Comparison of ENCODE assay signal across 13 mouse cellular contexts in the genomic region with DNA sequence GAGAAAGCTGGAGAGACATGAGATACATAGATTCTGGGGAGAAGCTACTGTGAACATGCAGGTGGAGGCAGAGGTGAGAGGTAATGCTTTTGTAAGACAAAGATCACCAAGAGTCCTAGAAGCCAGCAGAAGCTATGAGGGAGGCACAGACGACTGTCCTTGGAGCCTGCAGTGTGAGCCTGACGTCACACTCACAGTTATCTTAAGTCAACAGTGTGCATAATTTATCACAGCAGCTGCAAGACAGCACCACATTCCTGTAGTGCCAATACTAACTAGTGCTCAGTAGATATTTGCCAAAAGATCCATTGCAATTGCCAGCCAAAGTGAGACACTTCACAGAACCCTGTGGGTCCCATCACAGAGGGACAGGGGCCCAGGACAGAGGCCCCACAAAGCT.
DNase-seq lines count a peak whose midpoint lies in the region; ATAC-seq and TF ChIP-seq lines count a peak whose summit lies in the region.
"Had no signal": no experiment of that assay in that cellular context is flagged by ENCODE, and none has a peak within 500 bp of the region (broad histone marks: within the 10 kb centered on the region; RNA-seq: fewer than 3 reads in every experiment).

No protein-coding gene starts in this region.

- no peak overlapping the region for H3K9ac ChIP-seq in heart, embryonic 12.5 days
- H3K9ac ChIP-seq in MEL (ENCODE audit: control insufficient read depth, low read depth, low read length, poor library complexity, severe bottlenecking): no peak overlapping the region
- no peak overlapping the region for H3K9ac ChIP-seq in liver, embryonic 15.5 days

- TF ChIP-seq POLR2A in MEL (IDR thresholded peaks at IDR 0.05; ENCODE audit: control insufficient read depth in 1 of 2, insufficient read depth in 1 of 2, low read depth in 1 of 2, low read length in 2 of 2, poor library complexity in 1 of 2): no peak

- no peak for DNase-seq in heart, postnatal 4 days
- DNase-seq in MEL (ENCODE audit: low read depth, low spot score): peak; percentile 12
- DNase-seq in brain, adult 2 months (ENCODE audit: low read depth, low spot score): peak; percentile 54
- DNase-seq in cerebellum, adult 9-10 months: no peak
- no peak for DNase-seq in thymus, postnatal 4 days
- no peak for DNase-seq in kidney, adult 18-20 months
- DNase-seq: heart, adult 2 months; kidney, postnatal 4 days; lung, postnatal 36 days had no signal

- H3K4me1 ChIP-seq in heart, embryonic 12.5 days (replicated peaks): peaks cover 26% of the 10 kb centered on the region
- no peaks in the 10 kb centered on the region for H3K4me1 ChIP-seq in MEL (ENCODE audit: control insufficient read depth in 1 of 2, insufficient read depth in 2 of 2, low read length in 2 of 2)
- H3K4me1 ChIP-seq in liver, embryonic 15.5 days (replicated peaks): peaks cover 21% of the 10 kb centered on the region; the same call in 1 of the 2 replicates

- TF ChIP-seq EP300 in MEL (IDR thresholded peaks at IDR 0.05; ENCODE audit: low read depth in 1 of 2, low read length in 2 of 2): no peak

- ATAC-seq in heart, embryonic 12.5 days (ENCODE audit: insufficient number of reproducible peaks, low FRiP score): peak; percentile 44; the same call in 1 of the 2 replicates
- ATAC-seq in liver, embryonic 15.5 days (ENCODE audit: insufficient read depth): peak; percentile 70
- ATAC-seq: activated CD4-positive, CD25-positive, alpha-beta regulatory T cell, adult 4 months; hindbrain, embryonic 16.5 days had no signal

- H3K9me3 ChIP-seq in heart, embryonic 12.5 days (replicated peaks): no peaks in the 10 kb centered on the region
- no peaks in the 10 kb centered on the region for H3K9me3 ChIP-seq in MEL (replicated peaks; ENCODE audit: insufficient read depth, low read length)
- H3K9me3 ChIP-seq in liver, embryonic 15.5 days (replicated peaks): no peaks in the 10 kb centered on the region

- H3K36me3 ChIP-seq in heart, embryonic 12.5 days: no peaks in the 10 kb centered on the region
- H3K36me3 ChIP-seq in MEL (ENCODE audit: control insufficient read depth in 1 of 2, insufficient read depth in 2 of 2, low read length in 2 of 2): no peaks in the 10 kb centered on the region
- no peaks in the 10 kb centered on the region for H3K36me3 ChIP-seq in liver, embryonic 15.5 days (replicated peaks)

- H3K4me2 ChIP-seq in heart, embryonic 12.5 days: no peak overlapping the region
- H3K4me2 ChIP-seq in liver, embryonic 15.5 days: peak overlapping the region; percentile 30; the same call in 1 of the 2 replicates

- WGBS in heart, embryonic 12.5 days: 8% methylated on average over 2 of the region's 2 CpGs
- WGBS in liver, embryonic 15.5 days (ENCODE audit: insufficient replicate concordance): 8% methylated on average over 2 of the region's 2 CpGs

- no peak overlapping the region for H3K27ac ChIP-seq in heart, embryonic 12.5 days (ENCODE audit: poor library complexity, severe bottlenecking)
- no peak overlapping the region for H3K27ac ChIP-seq in MEL (ENCODE audit: control insufficient read depth, low read depth, low read length)
- H3K27ac ChIP-seq in liver, embryonic 15.5 days (replicated peaks): no peak overlapping the region
- H3K27ac ChIP-seq: heart, adult 2 months had no signal

- TF ChIP-seq RAD21 in MEL (IDR thresholded peaks at IDR 0.05; ENCODE audit: low read depth, low read length): no peak

- no peak for TF ChIP-seq CTCF in MEL (IDR thresholded peaks at IDR 0.05 in 2 of 3, conservative IDR thresholded peaks at IDR 0.05 in 1 of 3; ENCODE audit: control insufficient read depth in 1 of 3, insufficient read depth in 1 of 3, low read depth in 2 of 3, low read length in 3 of 3, poor library complexity in 1 of 3, severe bottlenecking in 1 of 3)

- no peak overlapping the region for H3K4me3 ChIP-seq in heart, embryonic 12.5 days
- H3K4me3 ChIP-seq in MEL (ENCODE audit: control insufficient read depth in 1 of 2, insufficient read depth in 1 of 2, low read depth in 2 of 2, low read length in 2 of 2): no peak overlapping the region
- H3K4me3 ChIP-seq in liver, embryonic 15.5 days (replicated peaks): no peak overlapping the region
- H3K4me3 ChIP-seq: heart, adult 2 months had no signal

- H3K27me3 ChIP-seq in heart, embryonic 12.5 days (replicated peaks): no peaks in the 10 kb centered on the region
- H3K27me3 ChIP-seq in MEL (ENCODE audit: control insufficient read depth in 1 of 2, insufficient read depth in 2 of 2, low read length in 2 of 2): no peaks in the 10 kb centered on the region
- no peaks in the 10 kb centered on the region for H3K27me3 ChIP-seq in liver, embryonic 15.5 days

- no peaks in the 10 kb centered on the region for H3K79me2 ChIP-seq in MEL (ENCODE audit: control insufficient read depth, insufficient read depth, low read length, poor library complexity)

TF ChIP-seq in MEL, 35 proteins besides CTCF, POLR2A, EP300 and RAD21:
- TF ChIP-seq NELFE (IDR thresholded peaks at IDR 0.05; ENCODE audit: low read depth, low read length) (no peak), MYB (IDR thresholded peaks at IDR 0.05; ENCODE audit: low read depth, low read length) (no peak), MYC (IDR thresholded peaks at IDR 0.05; ENCODE audit: low read depth, low read length) (no peak), SIN3A (IDR thresholded peaks at IDR 0.05; ENCODE audit: low read length) (no peak), HCFC1 (IDR thresholded peaks at IDR 0.05; ENCODE audit: low read depth, low read length) (no peak), CHD1 (IDR thresholded peaks at IDR 0.05; ENCODE audit: low read depth, low read length) (no peak), RCOR1 (IDR thresholded peaks at IDR 0.05; ENCODE audit: low read depth, low read length) (no peak), BHLHE40 (IDR thresholded peaks at IDR 0.05; ENCODE audit: borderline replicate concordance, low read depth, low read length) (no peak), MAX (IDR thresholded peaks at IDR 0.05; ENCODE audit: low read length) (no peak), MEF2A (IDR thresholded peaks at IDR 0.05; ENCODE audit: extremely low read depth, insufficient replicate concordance, low read depth, low read length, poor library complexity, severe bottlenecking) (no peak)
TF ChIP-seq in MEL: peak in this region for 0.

Comparison
In these comparisons a context has a peak if more than half of its experiments do, and no peak if none do; other contexts are left out.
1. DNase-seq: peak in MEL (single experiment) and brain, adult 2 months (single experiment); none in heart, postnatal 4 days (single experiment), cerebellum, adult 9-10 months (single experiment), thymus, postnatal 4 days (single experiment) and kidney, adult 18-20 months (single experiment).